Mouse (Mus musculus) lung, postnatal 25 days (tissue): ENCODE results near the gene Klf5.

ENCODE experiments used
- DNase-seq: peaks from one replicate; pipeline ENCODE4 v3.0.0; 2022; ENCODE audit warnings: low spot score

The Klf5 gene

DNA sequence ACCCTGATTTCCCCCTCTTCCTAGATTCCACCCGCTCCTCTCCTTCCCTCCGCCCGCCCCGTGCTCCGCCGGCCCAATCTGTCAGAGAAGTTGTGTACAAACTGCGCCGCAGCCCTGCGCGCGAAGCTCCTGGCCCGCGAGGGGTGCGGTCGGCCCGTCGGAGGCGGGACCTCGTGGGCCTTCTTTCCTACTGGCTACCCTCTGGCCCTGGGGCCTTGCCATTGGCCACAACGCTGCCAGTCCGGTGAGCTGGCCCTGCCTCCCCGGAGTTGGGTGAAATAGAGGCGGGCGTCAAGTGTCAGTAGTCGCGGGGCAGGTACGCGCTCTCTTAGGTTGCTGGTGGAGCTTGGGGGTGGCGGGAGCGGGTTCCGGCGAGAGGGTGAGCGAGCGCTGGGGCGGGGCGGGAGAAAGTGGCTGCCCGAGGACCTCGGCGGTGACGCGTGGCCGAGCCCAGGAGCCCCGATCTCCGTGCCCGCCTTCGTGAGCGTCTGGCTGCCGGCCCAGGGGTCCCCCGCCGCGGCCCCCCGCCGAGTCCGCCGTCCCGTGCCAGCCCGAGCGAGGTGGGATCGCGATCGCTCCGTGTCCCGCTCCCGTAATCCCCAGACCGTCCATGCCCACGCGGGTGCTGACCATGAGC lies at the start of gene Klf5:
Gene Klf5, plus strand, starts transcription at position 307 of the 637 bp plus-strand sequence.
- peak; percentile 96 for DNase-seq

- DNase-seq = no peak
These were observed 36.5 kb upstream of the Klf5 start for GRCm38 (mm10) chr14:99262026-99262425.

DNA sequence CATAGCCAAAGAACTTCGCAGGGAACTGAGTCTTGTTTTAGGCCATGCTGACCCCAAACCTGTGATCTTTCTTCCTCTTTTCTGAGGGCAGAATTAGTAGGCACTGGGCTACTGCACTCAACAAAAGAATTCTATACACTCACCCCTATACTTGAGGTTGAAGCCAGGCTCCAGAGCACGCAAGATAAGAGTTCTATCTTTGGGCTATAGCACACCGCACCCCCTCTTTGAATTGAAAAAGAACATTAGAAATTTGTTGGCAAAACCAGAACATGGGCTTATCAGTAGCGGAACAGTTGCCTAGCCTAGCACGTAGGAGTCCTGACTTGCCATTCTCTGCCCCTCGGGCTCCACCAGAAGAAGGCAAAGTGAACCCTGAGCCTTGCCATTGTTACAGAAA lies 34.7 kb upstream of the Klf5 start:
- DNase-seq = no peak

DNA sequence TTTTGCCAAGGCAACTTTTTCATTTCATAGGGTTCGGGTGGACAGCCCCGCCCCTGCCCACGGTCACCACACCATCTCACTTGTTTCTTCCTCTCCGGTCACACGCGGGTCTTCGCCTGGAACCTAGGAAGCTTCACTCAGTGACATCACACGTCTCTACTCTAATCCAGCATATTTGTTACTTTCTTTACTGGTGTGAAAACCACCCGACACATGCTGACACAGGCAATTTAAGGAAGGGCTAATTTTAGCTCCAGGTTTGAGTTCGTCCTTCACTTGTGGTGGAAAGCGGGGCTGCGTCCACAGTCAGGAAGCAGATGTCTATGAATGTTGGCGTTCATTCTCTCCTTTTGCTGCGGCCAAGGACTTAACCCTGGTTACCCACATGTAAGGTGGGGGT lies 32.7 kb upstream of the Klf5 start:
- no peak for DNase-seq

GRCm38 (mm10) chr14:99266749-99267148 lies 31.7 kb upstream of the Klf5 start:
- DNase-seq = no peak

DNA sequence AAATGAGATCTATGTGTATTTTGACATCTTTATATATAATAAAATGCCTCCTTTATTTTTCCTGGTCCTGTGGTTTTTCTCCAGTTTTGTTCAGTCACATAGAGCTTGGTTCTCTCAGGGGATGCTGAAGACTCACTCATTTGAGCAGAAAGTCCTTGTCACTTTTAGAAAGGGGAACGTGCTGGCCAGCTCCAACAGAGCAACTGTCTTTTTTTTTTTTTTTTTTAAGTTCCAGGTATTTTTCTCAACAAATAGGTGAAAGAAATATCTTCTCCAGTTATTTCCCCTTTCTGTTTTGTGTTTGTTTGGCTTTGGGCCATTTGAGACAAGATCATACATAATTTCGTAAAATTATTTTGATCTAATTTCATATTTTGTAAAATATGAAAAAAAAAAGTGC lies 24.4 kb upstream of the Klf5 start:
- no peak for DNase-seq

DNA sequence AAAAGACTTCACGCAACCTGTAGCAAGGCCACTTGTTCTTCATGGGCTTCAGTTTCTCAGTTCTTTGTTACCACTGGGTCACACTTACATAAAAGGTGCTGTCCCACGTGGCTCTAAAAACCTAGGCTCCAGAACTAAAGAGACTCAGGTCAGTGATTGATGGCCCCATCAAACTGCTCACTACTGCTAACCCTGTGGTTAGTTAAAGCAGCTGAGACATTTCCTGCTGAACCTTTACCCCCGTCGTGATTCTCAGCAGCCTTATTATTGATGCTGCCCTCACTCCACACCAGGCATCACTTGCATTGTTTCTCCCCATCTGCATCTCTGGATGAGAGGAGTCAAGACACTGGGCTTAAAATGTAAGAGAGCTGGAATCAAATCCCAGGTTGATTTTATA lies 22.7 kb upstream of the Klf5 start:
- no peak for DNase-seq

DNA sequence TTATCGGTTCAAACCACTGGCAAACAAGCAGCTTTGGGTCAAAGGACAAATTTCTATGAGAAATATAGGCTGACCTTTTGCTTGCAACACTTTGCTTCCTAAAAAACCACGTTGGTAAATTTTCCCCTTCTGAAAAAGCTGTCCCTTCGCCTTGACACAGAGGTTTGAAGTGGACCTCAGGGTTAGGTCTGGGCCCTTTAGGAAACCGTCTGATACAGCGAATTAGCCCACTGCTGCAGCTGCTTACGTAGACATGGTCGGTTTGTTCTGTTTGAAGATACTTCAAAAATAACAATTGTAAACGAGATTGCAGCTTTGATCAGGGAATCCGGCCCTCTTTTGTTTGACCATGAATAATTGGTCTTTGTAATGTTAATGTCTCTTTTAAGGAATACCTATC lies 20.2 kb upstream of the Klf5 start:
- no peak for DNase-seq

GRCm38 (mm10) chr14:99278763-99279486 lies 19.6 kb upstream of the Klf5 start:
- no peak for DNase-seq

DNA sequence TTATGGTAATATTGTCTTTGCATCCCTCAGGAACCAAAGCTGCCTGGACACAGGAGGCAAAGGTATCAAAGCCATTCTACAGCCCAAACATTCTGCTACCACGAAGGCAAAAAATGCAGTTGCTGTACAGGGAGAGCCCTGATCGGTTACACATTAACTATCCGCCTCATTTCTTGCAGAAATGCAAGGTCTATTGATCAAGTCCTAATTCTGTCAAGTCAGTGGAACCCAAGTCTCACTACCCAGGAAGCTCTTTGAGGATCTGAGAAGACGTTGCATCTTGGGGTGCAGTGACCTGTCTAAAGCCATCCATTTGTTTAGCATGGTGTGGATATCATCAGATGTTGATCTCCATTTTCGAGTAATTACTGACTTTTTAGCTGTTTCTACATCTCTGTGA lies 18.1 kb upstream of the Klf5 start:
- DNase-seq = no peak

DNA sequence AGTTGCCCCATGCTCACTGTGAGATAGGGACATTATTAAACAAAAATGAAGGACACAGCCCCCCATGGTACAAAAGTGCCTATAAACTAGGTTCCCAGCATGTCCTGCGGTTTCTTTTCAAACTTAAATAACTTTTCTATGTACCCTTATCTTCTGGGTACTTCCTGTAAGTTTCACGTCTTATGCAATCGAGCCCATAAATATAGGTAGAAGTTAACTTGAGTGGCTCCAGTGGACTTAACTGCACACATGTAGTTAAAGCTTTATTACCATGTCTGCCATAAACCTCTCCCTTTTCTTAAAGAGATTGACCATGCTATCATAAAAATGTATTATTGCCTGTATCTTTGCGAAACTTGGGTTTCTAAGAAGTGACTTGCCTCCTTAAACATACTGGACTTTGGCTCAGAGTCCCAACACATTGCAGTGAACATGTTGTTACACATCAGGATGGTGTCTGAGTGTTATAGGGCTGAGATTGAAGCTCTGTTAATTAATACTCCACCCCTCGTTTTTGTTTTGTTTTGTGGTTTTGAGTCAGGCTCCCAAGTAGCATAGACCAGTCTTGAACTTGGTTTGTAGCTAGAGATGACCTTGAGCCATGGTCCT lies 17.6 kb upstream of the Klf5 start:
- DNase-seq = no peak

GRCm38 (mm10) chr14:99285486-99285885 lies 13.0 kb upstream of the Klf5 start:
- DNase-seq = no peak

- no peak for DNase-seq
These were observed 6.3 kb upstream of the Klf5 start for GRCm38 (mm10) chr14:99292176-99292575.

DNA sequence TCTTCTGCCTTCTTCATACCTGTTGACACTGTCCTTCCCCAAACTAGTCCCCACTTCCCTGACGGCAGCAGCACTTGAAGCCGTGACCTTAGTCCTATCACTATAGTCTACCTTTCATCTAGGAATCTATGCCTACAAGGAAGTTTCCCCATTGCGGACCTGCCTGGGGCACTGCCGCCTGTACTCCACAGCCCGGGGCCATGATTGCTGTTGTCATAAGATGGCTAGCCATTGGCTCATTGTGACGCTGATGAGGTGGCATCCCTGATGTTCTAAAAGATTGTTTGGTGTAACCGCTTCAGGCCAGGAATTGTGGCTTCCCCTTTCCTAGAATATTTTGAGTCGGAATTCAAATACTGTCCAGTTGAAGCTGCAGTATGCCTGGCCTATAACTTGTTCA lies 4.1 kb upstream of the Klf5 start:
- DNase-seq = no peak

- no peak for DNase-seq
These were observed 2.7 kb upstream of the Klf5 start for GRCm38 (mm10) chr14:99295606-99296341.

DNA sequence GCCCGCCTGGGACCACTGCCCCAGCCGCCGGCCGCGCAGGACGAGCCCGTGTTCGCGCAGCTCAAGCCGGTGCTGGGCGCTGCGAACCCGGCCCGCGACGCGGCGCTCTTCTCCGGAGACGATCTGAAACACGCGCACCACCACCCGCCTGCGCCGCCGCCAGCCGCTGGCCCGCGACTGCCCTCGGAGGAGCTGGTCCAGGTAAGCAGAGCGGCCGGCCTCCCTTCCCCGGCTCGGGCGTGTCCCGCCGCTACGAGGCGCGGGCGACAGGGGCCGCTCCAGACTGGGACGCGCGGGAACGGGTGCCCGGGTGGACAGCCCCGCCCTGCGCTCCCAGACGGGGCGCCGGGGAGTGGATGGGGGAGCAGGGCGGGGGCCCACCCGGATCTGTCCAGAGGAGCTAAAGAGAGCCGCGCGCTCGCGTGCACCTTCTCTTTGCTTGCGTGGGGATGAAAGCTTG lies 561 bp downstream of the Klf5 start:
- DNase-seq = peak; percentile 59

- no peak for DNase-seq
These were observed 1.3 kb downstream of the Klf5 start for GRCm38 (mm10) chr14:99299701-99300191.

GRCm38 (mm10) chr14:99301472-99301871 lies 3.0 kb downstream of the Klf5 start:
- DNase-seq = no peak

DNA sequence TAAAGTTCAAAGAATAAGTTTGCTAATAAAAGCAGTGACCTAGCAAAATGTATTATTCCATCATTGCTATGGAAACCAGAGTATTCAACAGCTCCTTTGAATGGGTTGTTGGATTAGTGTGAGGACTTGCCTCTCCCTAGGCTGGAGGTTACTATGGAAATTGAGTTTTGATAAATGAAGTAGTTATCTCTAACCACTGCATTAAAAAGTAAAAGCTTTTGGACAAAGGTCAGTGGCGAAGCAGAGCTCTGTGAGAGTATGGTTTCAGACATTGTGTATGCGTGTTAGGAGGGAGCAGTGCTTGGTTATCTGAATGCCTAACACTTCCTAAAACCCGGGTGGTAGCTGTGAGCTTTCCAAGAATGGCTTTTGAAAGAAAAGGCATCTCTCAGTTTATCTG lies 5.9 kb downstream of the Klf5 start:
- DNase-seq = no peak

- DNase-seq = no peak
These were observed 6.7 kb downstream of the Klf5 start for GRCm38 (mm10) chr14:99304997-99305792.

DNA sequence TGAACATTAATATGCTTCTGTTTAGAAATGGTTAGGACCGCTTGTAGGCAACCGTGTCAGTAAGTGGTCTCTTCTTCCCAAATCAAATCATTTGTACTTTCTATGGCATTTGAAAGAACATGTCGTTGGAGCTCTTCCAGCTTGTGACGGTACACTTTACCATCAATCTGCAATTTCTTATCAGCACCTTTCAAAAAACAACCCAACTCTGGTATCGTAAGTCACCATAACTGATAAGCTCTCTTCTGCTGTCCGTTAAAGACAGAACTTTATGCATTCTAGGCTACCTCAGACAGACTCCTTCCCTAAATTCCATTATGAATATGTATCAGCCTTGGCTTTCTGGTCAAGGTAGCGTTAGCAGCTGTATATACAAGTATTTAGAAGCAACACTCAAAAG lies 7.9 kb downstream of the Klf5 start:
- no peak for DNase-seq

DNA sequence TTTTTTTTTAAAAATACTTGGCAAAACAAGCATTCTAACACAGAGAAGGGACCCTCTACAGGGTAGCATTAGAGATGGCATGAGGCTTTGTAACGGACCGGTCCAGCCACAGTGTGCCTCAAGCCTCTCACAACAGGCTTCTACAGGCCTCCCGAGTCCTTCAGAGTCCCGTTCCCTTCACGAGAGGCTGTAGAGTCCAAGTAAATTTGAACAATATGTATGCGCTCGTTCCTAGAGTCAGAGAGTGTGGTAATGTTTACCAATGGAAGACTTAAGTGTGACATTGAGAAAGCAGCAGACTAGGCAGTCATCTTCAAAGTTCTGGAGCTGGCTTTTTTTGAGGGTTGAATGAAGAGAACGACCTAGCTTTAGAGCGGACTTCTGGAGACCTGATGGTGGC lies 11.1 kb downstream of the Klf5 start:
- no peak for DNase-seq
